Mouse (Mus musculus): Measurements from ENCODE around the gene Armcx1. TPM values are rescaled to one million over a fixed set of nuclear protein-coding genes. Genes with fewer than 3 reads are reported as not detected.

Armcx1 gene
- polyA plus RNA-seq, 1 experiment from 2014 or later = 50.0 TPM

Small RNA genes within 50 kb of the gene (microRNA-seq; reads per million reads assigned to microRNA genes)
- not detected for gene Mir7093

Other genes starting within 250 kb of the Armcx1 start
- 0.21 TPM in 1 of 2 replicates, not detected in the other for gene Taf7l, start 241.5 kb upstream of the Armcx1 start, polyA plus RNA-seq (2016; fragmentation: Nextera tagmentation; extraction: Ambion mirVana)
- gene Timm8a1, start 176.1 kb upstream of the Armcx1 start, polyA plus RNA-seq (2016; fragmentation: Nextera tagmentation; extraction: Ambion mirVana) = 97.4 and 103 TPM in 2 replicates
- 0.84 and 1.1 TPM in 2 replicates for gene Btk, start 134.4 kb upstream of the Armcx1 start, polyA plus RNA-seq (2016; fragmentation: Nextera tagmentation; extraction: Ambion mirVana)
- 341 and 352 TPM in 2 replicates for gene Rpl36a, start 132.3 kb upstream of the Armcx1 start, polyA plus RNA-seq (2016; fragmentation: Nextera tagmentation; extraction: Ambion mirVana)
- 5.9 and 7.2 TPM in 2 replicates for gene Gla, start 116.8 kb upstream of the Armcx1 start, polyA plus RNA-seq (2016; fragmentation: Nextera tagmentation; extraction: Ambion mirVana)
- 218 and 219 TPM in 2 replicates for gene Hnrnph2, start 116.8 kb upstream of the Armcx1 start, polyA plus RNA-seq (2016; fragmentation: Nextera tagmentation; extraction: Ambion mirVana)
- 6.3 and 7.1 TPM in 2 replicates for gene Armcx4, start 31.4 kb upstream of the Armcx1 start, polyA plus RNA-seq (2016; fragmentation: Nextera tagmentation; extraction: Ambion mirVana)
- gene Armcx6, start 33.5 kb downstream of the Armcx1 start, polyA plus RNA-seq (2016; fragmentation: Nextera tagmentation; extraction: Ambion mirVana) = 16.1 and 19.1 TPM in 2 replicates
- 47.5 and 51.4 TPM in 2 replicates for gene Armcx3, start 38.6 kb downstream of the Armcx1 start, polyA plus RNA-seq (2016; fragmentation: Nextera tagmentation; extraction: Ambion mirVana)
- 79.7 and 80.8 TPM in 2 replicates for gene Armcx2, start 91.3 kb downstream of the Armcx1 start, polyA plus RNA-seq (2016; fragmentation: Nextera tagmentation; extraction: Ambion mirVana)
- 0.55 and 0.59 TPM in 2 replicates for gene Nxf2, start 246.8 kb downstream of the Armcx1 start, polyA plus RNA-seq (2016; fragmentation: Nextera tagmentation; extraction: Ambion mirVana)

Measured in embryonic facial prominence, embryonic 10.5 days (tissue).